Mouse (Mus musculus): ENCODE data around the gene Serpinf1.

Serpinf1 gene

DNA sequence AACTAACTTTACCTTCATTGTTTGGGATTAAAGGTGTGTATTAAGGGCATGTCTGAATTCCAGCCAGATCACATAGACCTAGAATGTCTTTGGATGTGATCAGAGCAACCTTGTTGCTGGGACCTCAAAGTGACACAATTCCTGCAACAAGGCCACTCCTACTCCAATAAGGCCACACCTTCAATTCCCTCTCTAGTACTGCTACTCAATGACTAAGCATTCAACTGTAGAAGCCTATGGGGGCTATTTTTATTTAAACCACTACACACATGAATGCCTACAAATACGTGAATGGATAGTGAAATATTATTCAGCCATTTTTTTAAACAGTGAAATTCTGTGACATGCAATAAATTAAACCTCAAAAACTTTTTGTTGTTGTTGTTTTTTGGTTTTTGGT lies 45.4 kb downstream of the Serpinf1 start:
- ChIA-PET CTCF (no interaction called here), POLR2A (interaction anchor here in 2 of 4 experiments (0.6 to 1.4 kb wide), 2 partner anchors 29 to 33 kb away, joined by 6 to 7 read pairs; partner anchors contain the start of genes Rpa1 (in 1 of the 2) and Smyd4 (in 1 of the 2))

Data from embryonic stem cell, embryonic (primary cell).